Mouse (Mus musculus) myocyte (in vitro differentiated cells): ENCODE measurements around the gene Gm35315. TPM values are rescaled to one million over a fixed set of nuclear protein-coding genes. Genes with fewer than 3 reads are reported as not detected.
A peak's percentile ranks its signal among the peaks of the same experiment; 100 is the strongest.

ENCODE experiments used
- H3K27me3 ChIP-seq: one replicate; pipeline ENCODE4 v1.6.1; 2011; ENCODE audit not compliant: control insufficient read depth, insufficient read depth, insufficient read length
- H3K36me3 ChIP-seq: one replicate; pipeline ENCODE4 v1.6.1; 2011; ENCODE audit not compliant: control insufficient read depth, insufficient read depth
- H3K4me2 ChIP-seq: one replicate; pipeline ENCODE4 v1.6.1; 2011; ENCODE audit warnings: low read depth, control low read depth
- H3K4me3 ChIP-seq: one replicate; pipeline ENCODE4 v1.5.1; 2011; ENCODE audit warnings: mild to moderate bottlenecking, control low read depth, moderate library complexity
- H3K79me2 ChIP-seq: one replicate; pipeline ENCODE4 v1.6.1; 2011; ENCODE audit not compliant: control insufficient read depth, insufficient read depth
- H3ac ChIP-seq: one replicate; pipeline ENCODE4 v1.6.1; 2011; ENCODE audit not compliant: control insufficient read depth, insufficient read length
- CEBPB ChIP-seq: IDR thresholded peaks from 2 replicates; pipeline ENCODE4 v1.6.1; 2011; ENCODE audit warnings: mild to moderate bottlenecking, moderate library complexity; ENCODE audit not compliant: poor library complexity, insufficient read depth, severe bottlenecking
- E2F4 ChIP-seq: IDR thresholded peaks from one replicate; pipeline ENCODE4 v1.6.1; 2011; ENCODE audit warnings: mild to moderate bottlenecking, control low read depth, moderate library complexity; ENCODE audit not compliant: insufficient read depth
- MAX ChIP-seq: IDR thresholded peaks from one replicate; pipeline ENCODE4 v1.6.1; 2011; ENCODE audit warnings: low read depth, mild to moderate bottlenecking, control low read depth
- MYOD1 ChIP-seq, 3 experiments: IDR thresholded peaks; one replicate each; pipeline ENCODE4 v1.6.1; 2011; ENCODE audit warnings: control low read depth in 2 of 3, low read depth in 2 of 3, mild to moderate bottlenecking in 2 of 3, moderate library complexity in 1 of 3; ENCODE audit not compliant: insufficient read length in 2 of 3, control insufficient read depth in 1 of 3
- MYOG ChIP-seq, 3 experiments: IDR thresholded peaks; one replicate each; pipeline ENCODE4 v1.6.1; 2011; ENCODE audit warnings: control low read depth in 2 of 3, low read depth in 2 of 3, mild to moderate bottlenecking in 2 of 3; ENCODE audit not compliant: insufficient read length in 2 of 3, control insufficient read depth in 1 of 3, insufficient read depth in 1 of 3
- POLR2A ChIP-seq: IDR thresholded peaks from one replicate; pipeline ENCODE4 v1.6.1; 2011; ENCODE audit warnings: low read depth, mild to moderate bottlenecking, control low read depth, moderate library complexity; ENCODE audit not compliant: insufficient read length
- POLR2AphosphoS2 ChIP-seq: IDR thresholded peaks from one replicate; pipeline ENCODE4 v1.6.1; 2011; ENCODE audit warnings: low read depth, control low read depth; ENCODE audit not compliant: insufficient read length
- REST ChIP-seq: IDR thresholded peaks from one replicate; pipeline ENCODE4 v1.6.1; 2011; ENCODE audit warnings: mild to moderate bottlenecking, control low read depth, moderate library complexity; ENCODE audit not compliant: insufficient read depth, insufficient read length
- SRF ChIP-seq: IDR thresholded peaks from one replicate; pipeline ENCODE4 v1.6.1; 2011; ENCODE audit warnings: low read depth; ENCODE audit not compliant: control insufficient read depth, insufficient read length
- TCF12 ChIP-seq: IDR thresholded peaks from one replicate; pipeline ENCODE4 v1.6.1; 2011; ENCODE audit warnings: mild to moderate bottlenecking, control low read depth; ENCODE audit not compliant: poor library complexity, insufficient read depth, severe bottlenecking
- TCF3 ChIP-seq: IDR thresholded peaks from one replicate; pipeline ENCODE4 v1.6.1; 2011; ENCODE audit warnings: low read depth, control low read depth; ENCODE audit not compliant: insufficient read length
- USF1 ChIP-seq: IDR thresholded peaks from one replicate; pipeline ENCODE4 v1.6.1; 2011; ENCODE audit warnings: low read depth, mild to moderate bottlenecking, control low read depth, moderate library complexity
- polyA plus RNA-seq: library from polyadenylated mRNA; unstranded; fragments of >200 nt; fragmentation: generic; extraction: Trizol; gene quantifications from one replicate; pipeline ENCODE4 v1.2.1, GENCODE M21; 2012; ENCODE audit warnings: missing spikeins

The Gm35315 gene
- polyA plus RNA-seq, 1 experiment = 0.11 TPM

DNA sequence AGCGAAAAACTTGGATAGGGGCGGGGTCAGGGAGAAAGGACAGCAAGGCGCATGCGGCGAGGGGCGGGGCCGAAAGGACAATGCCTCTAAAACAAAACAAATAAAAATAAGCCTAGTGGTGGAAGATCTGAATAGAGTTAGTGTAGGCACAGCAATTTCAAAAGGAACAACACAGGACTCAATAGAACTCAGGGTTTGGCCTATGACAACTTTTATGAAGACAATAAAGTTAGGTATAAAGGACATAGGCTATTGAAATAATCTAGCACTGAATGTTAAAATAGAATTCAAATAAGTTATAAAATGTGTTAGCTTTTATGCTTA lies 14.0 kb upstream of the Gm35315 start:
- H3ac ChIP-seq = peak overlapping the region; percentile 63
- no peaks in the 10 kb centered on the region for H3K27me3 ChIP-seq
- H3K36me3 ChIP-seq = peaks cover 6% of the 10 kb centered on the region
- H3K4me3 ChIP-seq = peak overlapping the region; percentile 84
- peak overlapping the region; percentile 74 for H3K4me2 ChIP-seq
- no peak for TF ChIP-seq MAX
- no peak for TF ChIP-seq USF1
- TF ChIP-seq POLR2AphosphoS2 = no peak
- TF ChIP-seq MYOG (IDR thresholded peaks at IDR 0.05; ENCODE audit: control insufficient read depth in 1 of 3, insufficient read depth in 1 of 3, insufficient read length in 2 of 3, low read depth in 2 of 3) = no peak
- no peak for TF ChIP-seq POLR2A
- TF ChIP-seq E2F4 = no peak
- no peak for TF ChIP-seq CEBPB
- TF ChIP-seq SRF = no peak
- no peak for TF ChIP-seq MYOD1 (IDR thresholded peaks at IDR 0.05; ENCODE audit: control insufficient read depth in 1 of 3, insufficient read length in 2 of 3, low read depth in 2 of 3)
- TF ChIP-seq TCF3 = no peak
- no peak for TF ChIP-seq TCF12
- H3K79me2 ChIP-seq = peaks cover 17% of the 10 kb centered on the region

DNA sequence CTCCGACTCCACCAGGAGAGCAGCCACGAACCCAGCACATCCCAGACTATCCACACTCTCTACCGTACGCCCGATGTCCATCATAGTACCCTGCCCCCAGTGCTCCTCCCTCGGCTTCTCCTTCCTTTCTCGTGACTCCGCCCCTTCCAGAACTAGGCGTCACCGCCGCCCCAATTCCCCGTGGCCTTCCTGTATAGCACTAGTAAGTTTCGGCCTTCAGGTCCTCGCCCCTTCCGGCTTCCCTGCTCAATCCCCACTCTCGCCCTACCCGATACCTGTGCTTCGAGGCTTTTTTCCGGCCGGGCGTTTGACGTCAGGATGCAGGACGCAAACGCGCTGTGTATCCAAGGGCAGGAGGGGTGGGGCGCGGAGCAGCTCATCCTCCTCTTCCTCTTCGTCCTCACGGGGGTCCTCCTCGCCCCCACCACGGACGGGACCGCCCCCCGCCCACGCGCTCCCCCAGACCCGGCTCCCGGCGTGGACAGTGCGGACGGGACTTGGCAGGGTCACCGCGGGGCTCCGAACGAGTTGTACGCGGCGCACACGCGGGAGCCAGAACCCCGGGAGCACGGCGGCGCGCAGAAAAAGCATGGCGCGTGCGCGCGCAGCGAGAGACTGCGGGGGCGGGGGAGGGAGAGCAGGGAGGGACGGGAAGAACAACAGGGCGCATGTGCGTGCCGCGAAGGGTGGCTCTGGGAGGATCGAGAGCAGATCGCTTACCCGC lies 13.5 kb upstream of the Gm35315 start, which contains the start of gene Gtpbp6:
Gene Gtpbp6 (minus strand): TSS at position 617 of the 724 bp plus-strand sequence.
- Histone ChIP-seq H3ac (peak within 1 kb of the TSS; percentile 63), H3K27me3 (no peaks in the 10 kb centered on the region), H3K79me2 (peaks cover 17% of the 10 kb centered on the region), H3K36me3 (peaks cover 4% of the 10 kb centered on the region), H3K4me3 (peak within 1 kb of the TSS; percentile 84), H3K4me2 (peak within 1 kb of the TSS; percentile 74)
- TF ChIP-seq USF1 = no peak
- TF ChIP-seq TCF3 = no peak
- peak; percentile 69 for TF ChIP-seq POLR2A
- no peak for TF ChIP-seq TCF12
- TF ChIP-seq SRF = no peak
- TF ChIP-seq CEBPB = no peak
- peak in 1 of 3 experiments; percentile 4 for TF ChIP-seq MYOG (IDR thresholded peaks at IDR 0.05; ENCODE audit: control insufficient read depth in 1 of 3, insufficient read depth in 1 of 3, insufficient read length in 2 of 3, low read depth in 2 of 3)
- peak; percentile 11 for TF ChIP-seq MAX
- peak in 1 of 3 experiments; percentile 10 for TF ChIP-seq MYOD1 (IDR thresholded peaks at IDR 0.05; ENCODE audit: control insufficient read depth in 1 of 3, insufficient read length in 2 of 3, low read depth in 2 of 3)
- peak; percentile 53 for TF ChIP-seq POLR2AphosphoS2
- TF ChIP-seq REST = no peak

DNA sequence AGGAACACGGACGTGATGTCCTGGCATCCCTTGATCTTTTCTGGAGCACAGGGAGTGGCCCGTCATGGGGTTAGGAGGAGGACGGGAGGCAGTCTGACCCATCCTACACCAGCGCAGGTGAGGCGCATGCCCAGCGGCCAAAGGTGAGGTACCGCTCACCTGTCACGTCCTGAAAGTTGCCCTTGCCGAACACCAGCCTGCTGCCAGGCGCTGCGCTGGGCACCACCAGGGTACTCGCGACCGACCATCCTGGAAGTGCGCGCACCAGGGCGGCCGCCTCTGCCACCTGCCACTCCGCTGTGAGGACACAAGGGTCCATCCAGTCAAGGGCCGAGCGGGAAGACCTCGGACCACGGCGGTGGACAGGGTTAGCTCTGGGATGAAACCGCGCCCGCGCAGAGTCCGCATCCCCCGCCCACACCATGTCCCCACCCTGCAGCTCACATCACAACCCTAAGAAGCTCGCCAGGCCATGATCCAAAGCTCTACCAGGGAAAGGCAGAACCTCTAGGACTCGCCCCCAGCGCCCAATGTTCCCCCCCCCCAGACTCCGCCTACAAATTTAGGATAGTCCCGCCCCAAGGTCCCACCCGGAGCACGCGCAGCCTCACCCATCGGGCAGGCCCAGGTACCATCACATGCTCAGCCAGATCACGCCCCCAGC lies 12.8 kb upstream of the Gm35315 start:
- Histone ChIP-seq H3K4me2 (peak overlapping the region; percentile 68), H3K79me2 (peaks cover 17% of the 10 kb centered on the region), H3K27me3 (no peaks in the 10 kb centered on the region), H3K4me3 (peak overlapping the region; percentile 84), H3K36me3 (peaks cover 4% of the 10 kb centered on the region), H3ac (peak overlapping the region; percentile 63)
- TF ChIP-seq TCF12 (no peak), REST (no peak), POLR2A (no peak), SRF (no peak), MYOG (IDR thresholded peaks at IDR 0.05; ENCODE audit: control insufficient read depth in 1 of 3, insufficient read depth in 1 of 3, insufficient read length in 2 of 3, low read depth in 2 of 3) (no peak), USF1 (no peak), POLR2AphosphoS2 (no peak), E2F4 (no peak), MYOD1 (IDR thresholded peaks at IDR 0.05; ENCODE audit: control insufficient read depth in 1 of 3, insufficient read length in 2 of 3, low read depth in 2 of 3) (no peak), CEBPB (no peak), MAX (no peak), TCF3 (no peak)

DNA sequence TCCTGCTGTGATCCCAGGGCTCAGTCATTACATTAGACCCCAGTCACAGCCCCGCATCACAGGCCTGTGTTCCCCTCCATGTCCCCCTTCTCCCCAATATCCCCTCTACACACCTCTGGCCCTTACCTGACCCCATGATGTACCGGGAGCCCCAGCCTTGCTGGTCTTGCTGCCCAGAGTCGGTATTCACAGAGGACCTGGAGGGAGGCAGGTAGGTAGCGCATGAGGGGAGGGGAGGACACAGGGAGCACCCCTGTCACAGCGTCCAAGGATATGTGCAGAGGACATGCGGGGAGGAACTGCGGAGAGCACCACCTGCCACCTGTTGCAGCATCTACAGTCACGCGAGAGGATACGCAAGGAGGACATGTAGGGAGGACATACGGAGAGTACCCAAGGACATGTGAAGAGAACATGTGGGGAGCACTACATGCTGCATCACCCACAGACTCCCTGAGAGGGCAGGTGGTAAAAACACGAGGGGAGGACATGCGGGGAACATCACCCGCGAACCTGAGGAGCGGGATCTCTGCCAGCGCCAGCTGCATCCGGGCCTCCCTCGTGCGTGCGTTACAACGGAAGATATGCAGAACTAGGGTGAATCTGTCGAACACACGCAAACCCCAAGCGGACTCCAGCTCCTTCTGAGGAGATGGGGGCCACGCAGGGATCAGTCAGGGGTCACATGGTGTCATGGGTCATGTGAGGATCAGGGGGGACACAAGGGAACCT lies 12.1 kb upstream of the Gm35315 start:
- H3K4me2 ChIP-seq = peak overlapping the region; percentile 68
- peak overlapping the region; percentile 84 for H3K4me3 ChIP-seq
- peaks cover 17% of the 10 kb centered on the region for H3K79me2 ChIP-seq
- H3ac ChIP-seq = peak overlapping the region; percentile 63
- H3K27me3 ChIP-seq = no peaks in the 10 kb centered on the region
- TF ChIP-seq TCF3 (no peak), MYOD1 (IDR thresholded peaks at IDR 0.05; ENCODE audit: control insufficient read depth in 1 of 3, insufficient read length in 2 of 3, low read depth in 2 of 3) (no peak)
- H3K36me3 ChIP-seq = peaks cover 4% of the 10 kb centered on the region
